Mouse (Mus musculus): ENCODE results near the gene Sdccag8. TPM values are rescaled to one million over a fixed set of nuclear protein-coding genes. Genes with fewer than 3 reads are reported as not detected.

Sdccag8 gene
- total RNA-seq, 2 experiments from 2014 or later: 8.3 to 8.4 TPM

- DNase-seq (ENCODE audit: low spot score in 2 of 2): no peak
Observed at GRCm38 (mm10) chr1:176980140-176980539, 165.7 kb downstream of the Sdccag8 start.

DNA sequence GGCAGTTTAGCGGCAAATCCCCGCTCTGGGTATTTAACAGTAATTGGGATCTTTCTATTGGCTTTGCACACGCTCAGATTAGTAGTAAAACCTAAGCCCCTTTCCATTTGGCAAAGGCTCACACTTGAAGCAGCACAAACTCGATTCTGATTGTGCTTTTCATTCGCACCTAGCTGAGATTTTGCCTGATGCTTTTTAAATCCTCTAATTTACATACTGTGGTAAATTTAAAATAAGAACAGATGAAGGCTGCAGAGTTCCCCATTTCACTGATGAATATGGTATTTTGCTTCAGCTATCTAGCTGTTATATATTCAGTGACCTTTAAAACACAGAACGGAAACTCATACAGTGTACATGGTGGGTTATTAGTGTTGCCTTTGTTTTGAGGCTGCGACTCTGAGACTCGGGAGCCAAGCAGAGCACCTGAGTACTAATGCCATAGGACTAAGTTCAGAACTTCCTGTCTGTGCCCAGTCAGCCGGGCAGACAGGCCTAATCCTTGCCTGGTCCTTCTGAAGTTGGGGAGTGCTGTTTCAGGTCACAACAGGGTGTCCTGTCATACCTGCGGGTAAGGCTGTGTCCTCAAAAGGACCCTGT, 166.4 kb downstream of the Sdccag8 start:
- DNase-seq (ENCODE audit: low spot score in 2 of 2): no peak

GRCm38 (mm10) chr1:176981511-176981910, 167.1 kb downstream of the Sdccag8 start:
- DNase-seq (ENCODE audit: low spot score in 2 of 2): no peak

DNA sequence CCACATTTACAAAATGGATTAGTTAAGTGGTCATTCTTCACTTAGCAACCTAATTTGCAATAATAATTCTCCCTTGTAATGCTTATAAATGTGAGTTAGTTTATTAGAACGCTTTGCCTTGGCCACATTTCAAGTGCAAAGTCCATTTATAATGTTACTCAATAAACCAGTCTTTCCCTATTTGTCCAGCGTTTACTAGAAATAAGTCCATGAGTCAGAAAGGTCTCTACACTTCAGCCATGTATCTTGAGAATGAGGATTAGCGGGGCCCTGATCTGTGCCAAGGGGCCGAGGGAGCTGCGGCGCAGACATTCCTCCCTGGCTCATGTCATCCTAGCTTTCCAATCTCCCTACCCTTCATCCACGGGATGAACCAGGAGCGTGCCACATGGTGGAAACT, 168.2 kb downstream of the Sdccag8 start:
- DNase-seq (ENCODE audit: low spot score in 2 of 2): no peak

GRCm38 (mm10) chr1:176985691-176986090, 171.2 kb downstream of the Sdccag8 start:
- no peak for DNase-seq (ENCODE audit: low spot score in 2 of 2)

GRCm38 (mm10) chr1:176986275-176986674, 171.8 kb downstream of the Sdccag8 start:
- DNase-seq (ENCODE audit: low spot score in 2 of 2): no peak

- DNase-seq (ENCODE audit: low spot score in 2 of 2): no peak
Observed at GRCm38 (mm10) chr1:176986990-176987740, 172.7 kb downstream of the Sdccag8 start.

- no peak for DNase-seq (ENCODE audit: low spot score in 2 of 2)
Observed at GRCm38 (mm10) chr1:176991473-176991872, 177.0 kb downstream of the Sdccag8 start.

- DNase-seq (ENCODE audit: low spot score in 2 of 2): no peak
Observed at GRCm38 (mm10) chr1:176992517-176992916, 178.1 kb downstream of the Sdccag8 start.

DNA sequence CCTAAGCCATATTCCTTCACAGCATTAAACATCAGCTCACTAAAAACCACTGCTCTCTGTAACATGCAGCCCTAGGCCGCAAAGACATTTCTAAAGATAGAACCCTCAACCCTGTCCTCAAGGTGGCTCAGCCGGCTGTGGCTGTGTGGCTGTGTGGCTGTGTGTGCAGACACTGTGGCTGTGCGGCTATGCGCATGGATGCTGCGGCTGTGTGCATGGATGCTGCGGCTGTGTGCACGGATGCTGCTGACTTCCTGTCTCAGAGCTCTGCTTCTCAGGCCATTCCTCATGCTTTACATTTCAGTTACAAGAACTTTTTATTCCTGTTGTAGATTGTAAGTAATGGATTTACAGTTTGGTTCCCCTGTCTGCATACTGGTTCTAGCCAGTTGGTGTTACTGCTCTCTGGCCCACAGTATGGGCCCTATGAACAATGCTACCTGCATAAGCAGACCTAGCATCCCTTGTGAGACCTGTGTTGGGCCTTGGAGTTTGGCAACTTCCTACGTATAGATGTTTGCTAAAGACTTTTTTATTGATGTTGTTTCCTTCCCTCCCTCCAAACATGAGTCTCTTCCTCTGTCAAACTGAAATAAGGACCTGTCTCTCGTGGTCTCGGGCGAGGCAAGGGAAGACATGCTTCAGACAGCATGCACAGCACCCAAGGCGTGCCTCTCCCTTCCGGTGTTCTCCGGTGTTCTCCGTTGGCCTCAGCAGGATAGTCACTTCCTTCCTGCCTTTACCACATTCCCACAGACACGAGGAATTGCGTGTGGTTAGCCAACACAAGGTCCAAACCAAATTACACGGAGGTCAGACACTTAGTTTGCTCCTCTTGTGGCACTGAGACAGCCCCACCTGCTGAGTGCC, 178.9 kb downstream of the Sdccag8 start:
- DNase-seq (ENCODE audit: low spot score in 2 of 2): no peak

GRCm38 (mm10) chr1:176994087-176994486, 179.6 kb downstream of the Sdccag8 start:
- DNase-seq (ENCODE audit: low spot score in 2 of 2): no peak

GRCm38 (mm10) chr1:176994707-176995418, 180.4 kb downstream of the Sdccag8 start:
- DNase-seq (ENCODE audit: low spot score in 2 of 2): no peak

DNA sequence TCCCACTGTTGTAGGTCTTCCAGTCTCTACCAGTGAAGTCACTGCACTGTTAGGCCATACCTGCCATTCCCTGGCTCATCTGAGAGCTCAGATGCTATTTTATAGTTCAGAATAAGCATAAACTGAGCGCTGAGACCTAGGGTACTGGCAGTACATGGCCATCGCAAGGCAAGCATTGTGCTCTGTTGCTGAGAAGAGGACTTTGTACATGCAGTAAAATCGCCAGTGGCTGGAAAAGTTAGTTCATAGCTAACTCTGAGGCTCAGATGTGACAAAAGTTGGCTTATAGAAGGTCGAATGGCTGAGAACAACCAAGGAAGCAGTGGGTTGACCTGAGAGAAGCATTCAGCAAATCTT, 180.9 kb downstream of the Sdccag8 start:
- DNase-seq (ENCODE audit: low spot score in 2 of 2): no peak

GRCm38 (mm10) chr1:176996166-176996565, 181.7 kb downstream of the Sdccag8 start:
- DNase-seq (ENCODE audit: low spot score in 2 of 2): no peak

DNA sequence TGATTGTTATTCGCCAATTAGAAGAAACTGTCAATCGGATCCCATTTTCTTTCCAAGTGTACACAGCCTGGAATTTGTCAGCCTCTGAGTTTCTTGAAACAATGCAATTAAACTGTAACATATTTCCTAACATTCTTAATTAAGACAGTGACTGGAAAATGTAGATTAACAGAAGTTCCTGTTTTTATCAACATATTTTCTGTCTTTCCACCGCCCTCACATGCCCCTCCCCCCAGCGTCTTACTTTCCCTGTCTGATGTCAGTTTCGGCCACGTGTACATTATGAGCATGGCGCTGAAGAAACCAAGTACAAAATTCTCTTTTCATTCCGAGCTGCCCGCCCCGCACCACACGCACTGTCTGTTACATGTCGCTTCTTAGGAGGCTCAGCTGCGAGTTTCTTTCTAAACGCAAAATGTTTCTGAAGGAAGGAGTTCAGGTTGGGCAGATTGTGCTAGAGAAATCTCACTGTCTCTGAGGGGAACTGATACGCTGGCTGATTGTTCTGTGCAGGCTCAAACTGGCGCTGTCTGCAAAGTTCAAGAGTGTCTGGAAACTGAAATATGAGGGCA, 182.3 kb downstream of the Sdccag8 start:
- DNase-seq (ENCODE audit: low spot score in 2 of 2): no peak

GRCm38 (mm10) chr1:176997254-176997653, 182.8 kb downstream of the Sdccag8 start:
- no peak for DNase-seq (ENCODE audit: low spot score in 2 of 2)

DNA sequence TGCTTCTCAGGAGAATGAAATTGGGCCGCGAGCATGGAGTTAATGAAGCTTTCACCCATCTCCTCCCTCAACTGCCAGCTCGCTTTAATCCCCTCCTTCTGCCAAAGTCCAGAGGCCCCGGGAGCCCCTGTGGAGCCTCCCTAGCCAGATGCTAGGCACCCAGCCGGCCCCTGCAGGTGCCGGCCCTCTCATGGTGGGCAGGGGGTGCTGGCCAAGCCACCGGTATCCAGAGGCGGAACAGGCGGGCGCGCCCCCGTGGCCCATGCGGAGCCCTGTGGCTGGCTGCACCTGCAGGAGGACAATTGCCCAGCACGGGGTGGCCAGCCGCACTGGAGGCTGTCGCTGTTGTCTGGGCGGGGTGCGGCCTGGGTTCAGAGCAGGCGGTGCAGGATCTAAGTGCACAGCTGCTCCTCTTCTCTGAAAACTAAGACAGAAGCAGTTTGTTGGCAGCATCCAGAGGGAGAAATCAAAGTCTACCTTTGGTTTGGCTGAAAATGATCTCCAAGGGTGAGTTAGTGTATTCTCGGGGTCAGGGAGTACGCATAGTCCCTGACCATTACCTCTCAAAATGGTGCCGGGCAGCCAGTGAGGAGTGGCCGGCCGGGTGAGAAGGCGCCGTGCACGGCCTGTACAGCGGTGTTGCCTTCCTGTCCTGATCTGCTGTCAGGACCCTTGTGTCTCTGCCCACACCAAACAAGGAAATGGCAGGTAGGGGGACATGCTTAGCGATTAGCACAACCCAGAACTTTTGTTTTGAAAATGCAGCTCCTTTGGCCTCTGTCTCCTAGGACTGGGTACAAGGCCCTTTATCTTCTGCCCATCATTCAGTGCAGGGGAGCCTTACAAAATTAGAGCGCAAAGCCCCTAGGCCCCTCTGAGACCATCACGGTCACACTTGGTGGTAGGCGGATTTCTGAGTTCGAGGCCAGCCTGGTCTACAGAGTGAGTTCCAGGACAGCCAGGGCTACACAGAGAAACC, 183.5 kb downstream of the Sdccag8 start:
- DNase-seq (ENCODE audit: low spot score in 2 of 2): no peak

- no peak for DNase-seq (ENCODE audit: low spot score in 2 of 2)
Observed at GRCm38 (mm10) chr1:176999011-176999410, 184.6 kb downstream of the Sdccag8 start.

GRCm38 (mm10) chr1:177002951-177003350, 188.5 kb downstream of the Sdccag8 start:
- no peak for DNase-seq (ENCODE audit: low spot score in 2 of 2)
